Mouse (Mus musculus): ENCODE measurements around the gene Selenon. TPM values are rescaled to one million over a fixed set of nuclear protein-coding genes. Genes with fewer than 3 reads are reported as not detected.

Gene Selenon
- polyA plus RNA-seq, 1 experiment from 2014 or later, result 15.6 TPM

DNA sequence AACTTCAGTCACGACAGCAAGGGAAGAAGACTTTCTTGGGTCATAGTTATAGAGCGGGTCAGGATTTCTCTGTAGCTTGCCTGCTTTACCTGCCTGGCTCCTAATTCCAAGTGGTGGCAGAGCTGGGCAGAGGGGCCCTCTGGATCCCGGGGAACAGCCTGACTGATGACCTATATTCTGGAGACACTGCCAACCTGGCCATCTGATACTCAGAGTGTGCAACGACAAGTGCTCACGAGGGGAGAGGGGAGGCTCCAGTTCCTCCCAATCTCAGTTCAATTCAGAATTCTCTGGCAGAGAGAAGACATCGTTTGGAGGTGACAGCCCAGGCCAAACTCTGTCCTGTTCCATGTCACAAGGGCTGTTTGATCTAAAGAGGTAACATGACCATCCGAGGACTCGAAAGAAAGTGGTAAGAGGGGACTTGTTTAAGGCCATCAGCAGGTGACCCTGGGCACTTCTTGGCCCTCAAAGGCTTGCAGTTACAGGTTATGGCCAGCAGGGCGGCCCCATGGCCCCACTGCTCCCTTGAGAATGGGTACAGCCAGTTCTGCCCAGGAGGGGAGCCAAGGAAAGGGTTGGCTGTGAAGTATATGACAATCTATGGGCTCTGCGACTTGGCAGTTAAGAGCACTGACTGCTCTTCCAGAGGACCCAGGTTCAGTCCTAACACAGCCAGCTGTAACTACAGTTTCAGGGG lies 38.4 kb upstream of the Selenon start:
- Histone ChIP-seq H3K9ac (ENCODE audit: low read depth, low read length) (no peak overlapping the region), H3K4me1 (ENCODE audit: control insufficient read depth, insufficient read depth, low read length) (peaks cover 9% of the 10 kb centered on the region), H3K9me3 (ENCODE audit: control insufficient read depth, low read length) (no peaks in the 10 kb centered on the region), H3K4me3 (ENCODE audit: low read length) (no peak overlapping the region), H3K27me3 (ENCODE audit: control insufficient read depth, insufficient read depth, low read length) (no peaks in the 10 kb centered on the region), H3K27ac (ENCODE audit: low read depth, low read length) (no peak overlapping the region), H3K4me2 (replicated peaks; ENCODE audit: low read depth, low read length) (no peak overlapping the region), H3K36me3 (ENCODE audit: control insufficient read depth, insufficient read depth, low read length) (no peaks in the 10 kb centered on the region)
- 70% methylated on average over 10 of the region's 10 CpGs for WGBS
- no peak for ATAC-seq (ENCODE audit: low FRiP score, low TSS enrichment)

DNA sequence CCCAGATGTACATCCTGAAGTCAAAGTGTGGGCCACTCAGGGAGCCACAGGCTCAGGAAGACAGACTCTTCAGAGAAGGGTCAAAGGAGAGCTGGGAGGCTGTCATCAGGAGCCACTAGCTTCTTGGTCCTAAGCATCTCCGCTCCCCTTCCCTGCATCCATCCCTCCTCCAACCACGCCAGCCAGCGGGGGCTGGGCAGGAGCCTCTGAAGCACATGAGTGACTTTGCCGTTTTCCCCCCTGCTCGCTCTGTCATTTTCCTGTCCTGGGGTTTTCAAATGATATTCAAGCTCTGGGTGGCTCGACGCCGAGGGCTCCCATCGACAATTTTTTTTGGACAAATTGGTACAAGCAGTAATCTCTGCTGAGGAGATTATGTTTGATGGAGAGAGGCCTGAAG lies 37.8 kb upstream of the Selenon start:
- Histone ChIP-seq H3K4me2 (replicated peaks; ENCODE audit: low read depth, low read length) (no peak overlapping the region), H3K9me3 (ENCODE audit: control insufficient read depth, low read length) (no peaks in the 10 kb centered on the region), H3K27me3 (ENCODE audit: control insufficient read depth, insufficient read depth, low read length) (no peaks in the 10 kb centered on the region), H3K4me3 (ENCODE audit: low read length) (no peak overlapping the region), H3K4me1 (ENCODE audit: control insufficient read depth, insufficient read depth, low read length) (peaks cover 9% of the 10 kb centered on the region), H3K27ac (ENCODE audit: low read depth, low read length) (no peak overlapping the region), H3K36me3 (ENCODE audit: control insufficient read depth, insufficient read depth, low read length) (no peaks in the 10 kb centered on the region), H3K9ac (ENCODE audit: low read depth, low read length) (no peak overlapping the region)
- WGBS, result 69% methylated on average over 9 of the region's 9 CpGs
- ATAC-seq (ENCODE audit: low FRiP score, low TSS enrichment), result no peak

DNA sequence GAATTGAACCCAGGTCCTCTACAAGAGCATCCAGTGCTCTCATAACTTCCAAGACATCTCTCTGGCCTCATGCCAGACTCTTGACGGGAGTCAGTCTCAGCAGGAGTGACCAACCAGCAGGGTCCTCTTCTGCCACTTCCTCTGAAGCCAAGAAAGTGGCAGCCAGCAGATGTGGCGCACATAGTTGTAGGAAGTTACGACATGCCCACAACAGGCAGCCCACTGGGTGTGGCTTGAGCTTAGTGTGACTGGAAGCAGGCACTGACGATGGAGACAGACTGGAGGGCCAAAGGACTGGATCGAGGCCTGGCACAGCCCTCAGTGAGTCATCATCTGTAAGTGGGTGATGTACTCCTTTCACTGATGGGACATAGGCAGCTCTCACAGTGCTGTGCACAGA lies 37.0 kb upstream of the Selenon start:
- Histone ChIP-seq H3K9me3 (ENCODE audit: control insufficient read depth, low read length) (no peaks in the 10 kb centered on the region), H3K27ac (ENCODE audit: low read depth, low read length) (no peak overlapping the region), H3K27me3 (ENCODE audit: control insufficient read depth, insufficient read depth, low read length) (no peaks in the 10 kb centered on the region), H3K36me3 (ENCODE audit: control insufficient read depth, insufficient read depth, low read length) (no peaks in the 10 kb centered on the region), H3K4me1 (ENCODE audit: control insufficient read depth, insufficient read depth, low read length) (peaks cover 9% of the 10 kb centered on the region), H3K4me3 (ENCODE audit: low read length) (no peak overlapping the region), H3K4me2 (replicated peaks; ENCODE audit: low read depth, low read length) (no peak overlapping the region), H3K9ac (ENCODE audit: low read depth, low read length) (no peak overlapping the region)
- 94% methylated on average over 5 of the region's 5 CpGs for WGBS
- ATAC-seq (ENCODE audit: low FRiP score, low TSS enrichment), result no peak

DNA sequence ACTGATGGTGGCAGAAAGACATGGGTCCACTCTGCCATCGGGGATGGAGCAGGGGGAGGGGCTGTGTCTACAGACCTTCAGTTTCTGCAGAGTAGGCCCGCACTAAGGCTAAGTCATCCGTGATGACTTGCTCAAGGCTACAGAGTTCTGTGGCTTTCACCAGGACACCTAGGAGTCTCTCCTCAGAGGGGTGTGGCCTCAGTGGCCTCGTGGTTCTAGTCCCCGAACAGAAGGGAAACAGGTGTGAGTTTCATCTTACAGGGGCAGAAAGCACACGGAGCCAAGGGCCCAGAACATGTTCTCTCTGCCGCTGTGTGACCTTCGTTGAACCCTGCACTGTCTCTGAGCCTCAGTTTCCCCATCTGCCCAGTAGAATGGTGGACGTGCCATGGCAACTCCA lies 36.3 kb upstream of the Selenon start:
- no peaks in the 10 kb centered on the region for H3K9me3 ChIP-seq (ENCODE audit: control insufficient read depth, low read length)
- no peak overlapping the region for H3K4me2 ChIP-seq (replicated peaks; ENCODE audit: low read depth, low read length)
- peaks cover 9% of the 10 kb centered on the region for H3K4me1 ChIP-seq (ENCODE audit: control insufficient read depth, insufficient read depth, low read length)
- no peaks in the 10 kb centered on the region for H3K36me3 ChIP-seq (ENCODE audit: control insufficient read depth, insufficient read depth, low read length)
- no peak overlapping the region for H3K4me3 ChIP-seq (ENCODE audit: low read length)
- no peak for ATAC-seq (ENCODE audit: low FRiP score, low TSS enrichment)
- H3K9ac ChIP-seq (ENCODE audit: low read depth, low read length), result no peak overlapping the region
- H3K27ac ChIP-seq (ENCODE audit: low read depth, low read length), result no peak overlapping the region
- H3K27me3 ChIP-seq (ENCODE audit: control insufficient read depth, insufficient read depth, low read length), result no peaks in the 10 kb centered on the region
- 81% methylated on average over 9 of the region's 9 CpGs for WGBS

DNA sequence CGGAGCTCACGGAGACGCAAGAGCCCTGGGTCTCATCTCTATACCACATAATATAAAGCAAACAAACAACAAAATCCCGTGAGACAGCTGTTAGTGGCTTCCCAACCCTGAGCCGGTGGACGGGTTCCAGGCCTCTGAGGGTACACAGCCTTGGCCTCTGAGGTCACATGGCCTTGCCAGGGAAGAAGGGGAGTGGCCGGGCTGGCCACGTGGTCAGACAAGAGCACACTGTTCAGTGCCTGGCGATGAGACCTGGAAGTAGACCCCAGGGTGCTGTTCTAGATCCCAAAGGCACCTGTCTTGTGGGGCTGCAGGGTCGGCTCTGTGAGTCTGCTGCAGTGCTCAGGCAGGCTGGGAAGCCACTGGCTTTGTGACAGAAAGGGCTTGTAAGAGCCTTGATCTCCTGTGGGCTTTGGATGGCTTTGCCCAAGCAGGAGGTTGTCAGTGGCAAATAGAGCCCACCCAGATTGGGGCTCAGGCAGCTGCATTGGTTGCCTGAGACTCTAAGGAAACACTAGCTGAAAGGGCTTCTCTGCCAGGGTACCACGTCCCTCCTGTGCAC lies 35.8 kb upstream of the Selenon start:
- ATAC-seq (ENCODE audit: low FRiP score, low TSS enrichment), result 0 out of 2 replicates have a peak, but pooled peaks have one; percentile 33
- WGBS, result 62% methylated on average over 11 of the region's 11 CpGs
- Histone ChIP-seq H3K27ac (ENCODE audit: low read depth, low read length) (no peak overlapping the region), H3K4me3 (ENCODE audit: low read length) (no peak overlapping the region), H3K4me1 (ENCODE audit: control insufficient read depth, insufficient read depth, low read length) (peaks cover 9% of the 10 kb centered on the region), H3K4me2 (replicated peaks; ENCODE audit: low read depth, low read length) (no peak overlapping the region), H3K9ac (ENCODE audit: low read depth, low read length) (no peak overlapping the region), H3K36me3 (ENCODE audit: control insufficient read depth, insufficient read depth, low read length) (no peaks in the 10 kb centered on the region), H3K27me3 (ENCODE audit: control insufficient read depth, insufficient read depth, low read length) (no peaks in the 10 kb centered on the region), H3K9me3 (ENCODE audit: control insufficient read depth, low read length) (no peaks in the 10 kb centered on the region)

DNA sequence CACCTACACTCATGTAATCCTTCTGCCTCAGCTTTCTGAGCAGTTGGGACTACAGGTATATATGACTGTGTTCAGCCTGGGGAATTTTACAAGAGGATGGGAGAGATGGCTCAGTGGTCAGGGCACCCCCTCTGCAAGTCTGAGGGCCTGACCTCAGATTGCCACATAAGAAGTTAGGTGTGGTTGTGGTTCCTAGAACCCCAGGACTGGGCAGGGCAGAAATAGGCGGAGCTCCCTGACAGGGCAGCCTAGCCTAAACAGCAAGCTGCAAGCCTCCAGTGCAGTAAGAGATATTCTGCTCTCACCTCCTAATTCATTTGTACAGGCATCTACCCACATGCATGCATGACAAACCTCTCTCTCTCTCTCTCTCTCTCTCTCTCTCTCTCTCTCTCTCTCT lies 34.7 kb upstream of the Selenon start:
- no peaks in the 10 kb centered on the region for H3K9me3 ChIP-seq (ENCODE audit: control insufficient read depth, low read length)
- WGBS, result 75% methylated on average over 1 of the region's 1 CpGs
- no peak overlapping the region for H3K27ac ChIP-seq (ENCODE audit: low read depth, low read length)
- H3K9ac ChIP-seq (ENCODE audit: low read depth, low read length), result no peak overlapping the region
- peaks cover 4% of the 10 kb centered on the region; the same call in 1 of the 2 replicates for H3K4me1 ChIP-seq (ENCODE audit: control insufficient read depth, insufficient read depth, low read length)
- no peak for ATAC-seq (ENCODE audit: low FRiP score, low TSS enrichment)
- no peaks in the 10 kb centered on the region for H3K27me3 ChIP-seq (ENCODE audit: control insufficient read depth, insufficient read depth, low read length)
- no peak overlapping the region for H3K4me3 ChIP-seq (ENCODE audit: low read length)
- H3K36me3 ChIP-seq (ENCODE audit: control insufficient read depth, insufficient read depth, low read length), result no peaks in the 10 kb centered on the region
- no peak overlapping the region for H3K4me2 ChIP-seq (replicated peaks; ENCODE audit: low read depth, low read length)

DNA sequence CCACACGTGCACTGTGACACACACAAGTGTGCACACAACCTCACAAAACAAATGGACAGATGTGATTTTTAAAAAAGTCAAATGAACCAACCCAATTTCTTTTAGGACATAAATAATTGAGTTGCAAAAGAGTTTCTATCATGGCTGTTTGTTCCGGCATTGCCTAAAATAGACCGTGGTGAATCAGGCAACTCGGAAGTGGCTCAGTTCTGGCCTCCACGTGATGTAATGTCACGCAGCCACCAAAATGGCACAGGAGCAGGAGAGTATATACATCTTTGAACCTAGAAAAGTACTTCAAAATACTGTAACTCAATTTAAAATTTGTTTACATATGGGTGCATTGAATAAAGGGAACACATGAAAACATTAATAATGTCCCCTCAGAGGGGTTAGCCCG lies 34.2 kb upstream of the Selenon start:
- no peaks in the 10 kb centered on the region for H3K4me1 ChIP-seq (ENCODE audit: control insufficient read depth, insufficient read depth, low read length)
- H3K4me2 ChIP-seq (replicated peaks; ENCODE audit: low read depth, low read length), result no peak overlapping the region
- no peak for ATAC-seq (ENCODE audit: low FRiP score, low TSS enrichment)
- no peaks in the 10 kb centered on the region for H3K9me3 ChIP-seq (ENCODE audit: control insufficient read depth, low read length)
- H3K27ac ChIP-seq (ENCODE audit: low read depth, low read length), result no peak overlapping the region
- 89% methylated on average over 7 of the region's 7 CpGs for WGBS
- no peak overlapping the region for H3K4me3 ChIP-seq (ENCODE audit: low read length)
- no peaks in the 10 kb centered on the region for H3K27me3 ChIP-seq (ENCODE audit: control insufficient read depth, insufficient read depth, low read length)
- no peaks in the 10 kb centered on the region for H3K36me3 ChIP-seq (ENCODE audit: control insufficient read depth, insufficient read depth, low read length)
- no peak overlapping the region for H3K9ac ChIP-seq (ENCODE audit: low read depth, low read length)

DNA sequence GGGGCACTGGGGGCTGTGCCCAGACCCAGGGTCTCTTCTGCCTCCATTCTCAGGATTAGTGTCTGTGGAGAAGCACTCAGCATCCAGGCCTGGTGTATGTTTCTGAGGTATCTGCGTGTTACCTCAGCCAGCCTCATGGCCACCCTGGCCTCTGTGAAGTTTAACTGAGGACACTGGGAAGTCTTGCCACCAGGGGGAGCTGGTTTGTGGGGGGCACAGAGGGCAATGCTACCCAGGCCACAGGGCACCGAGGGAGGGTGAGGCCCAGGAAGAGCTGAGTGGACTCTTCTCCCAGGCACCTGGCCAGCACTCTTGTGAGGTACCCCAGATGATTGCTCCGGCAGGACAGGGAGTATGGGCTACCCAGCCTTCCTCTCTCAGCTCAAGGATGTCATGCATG lies 31.5 kb upstream of the Selenon start:
- Histone ChIP-seq H3K27me3 (ENCODE audit: control insufficient read depth, insufficient read depth, low read length) (no peaks in the 10 kb centered on the region), H3K9ac (ENCODE audit: low read depth, low read length) (no peak overlapping the region), H3K27ac (ENCODE audit: low read depth, low read length) (no peak overlapping the region), H3K9me3 (ENCODE audit: control insufficient read depth, low read length) (no peaks in the 10 kb centered on the region), H3K36me3 (ENCODE audit: control insufficient read depth, insufficient read depth, low read length) (no peaks in the 10 kb centered on the region), H3K4me1 (ENCODE audit: control insufficient read depth, insufficient read depth, low read length) (peaks cover 15% of the 10 kb centered on the region; the same call in 1 of the 2 replicates), H3K4me3 (ENCODE audit: low read length) (no peak overlapping the region), H3K4me2 (replicated peaks; ENCODE audit: low read depth, low read length) (no peak overlapping the region)
- no peak for ATAC-seq (ENCODE audit: low FRiP score, low TSS enrichment)
- WGBS, result 74% methylated on average over 3 of the region's 3 CpGs

DNA sequence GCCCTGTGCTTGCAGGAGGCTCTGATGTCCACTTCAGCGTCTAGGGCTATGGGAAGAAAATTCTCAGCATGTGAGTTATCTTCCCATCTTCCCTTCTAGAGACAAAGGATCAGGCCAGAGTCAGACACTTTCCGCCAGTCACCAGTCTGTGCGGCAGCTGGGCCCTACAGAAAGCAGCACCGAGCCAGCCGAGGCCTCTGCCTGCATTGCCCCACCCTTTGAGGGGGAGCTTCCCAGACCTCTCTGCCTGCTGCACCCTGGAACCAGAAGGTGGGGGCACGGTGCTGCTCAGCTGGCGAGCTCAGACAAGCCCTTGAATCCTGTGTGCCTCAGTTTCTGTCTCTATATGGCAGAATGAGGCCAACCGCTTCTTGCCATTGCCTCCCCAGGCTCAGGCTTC lies 29.4 kb upstream of the Selenon start:
- Histone ChIP-seq H3K4me1 (ENCODE audit: control insufficient read depth, insufficient read depth, low read length) (peaks cover 18% of the 10 kb centered on the region; the same call in 1 of the 2 replicates), H3K27ac (ENCODE audit: low read depth, low read length) (no peak overlapping the region), H3K36me3 (ENCODE audit: control insufficient read depth, insufficient read depth, low read length) (no peaks in the 10 kb centered on the region), H3K9ac (ENCODE audit: low read depth, low read length) (no peak overlapping the region), H3K9me3 (ENCODE audit: control insufficient read depth, low read length) (no peaks in the 10 kb centered on the region), H3K27me3 (ENCODE audit: control insufficient read depth, insufficient read depth, low read length) (no peaks in the 10 kb centered on the region), H3K4me2 (replicated peaks; ENCODE audit: low read depth, low read length) (no peak overlapping the region), H3K4me3 (ENCODE audit: low read length) (no peak overlapping the region)
- no peak for ATAC-seq (ENCODE audit: low FRiP score, low TSS enrichment)
- 64% methylated on average over 8 of the region's 8 CpGs for whole genome bisulfite sequencing
